Mouse (Mus musculus): Measurements from ENCODE around the gene 9330161L09Rik. TPM values are rescaled to one million over a fixed set of nuclear protein-coding genes. Genes with fewer than 3 reads are reported as not detected.

9330161L09Rik gene
- total RNA-seq, 1 experiment, result 2.1 TPM

DNA sequence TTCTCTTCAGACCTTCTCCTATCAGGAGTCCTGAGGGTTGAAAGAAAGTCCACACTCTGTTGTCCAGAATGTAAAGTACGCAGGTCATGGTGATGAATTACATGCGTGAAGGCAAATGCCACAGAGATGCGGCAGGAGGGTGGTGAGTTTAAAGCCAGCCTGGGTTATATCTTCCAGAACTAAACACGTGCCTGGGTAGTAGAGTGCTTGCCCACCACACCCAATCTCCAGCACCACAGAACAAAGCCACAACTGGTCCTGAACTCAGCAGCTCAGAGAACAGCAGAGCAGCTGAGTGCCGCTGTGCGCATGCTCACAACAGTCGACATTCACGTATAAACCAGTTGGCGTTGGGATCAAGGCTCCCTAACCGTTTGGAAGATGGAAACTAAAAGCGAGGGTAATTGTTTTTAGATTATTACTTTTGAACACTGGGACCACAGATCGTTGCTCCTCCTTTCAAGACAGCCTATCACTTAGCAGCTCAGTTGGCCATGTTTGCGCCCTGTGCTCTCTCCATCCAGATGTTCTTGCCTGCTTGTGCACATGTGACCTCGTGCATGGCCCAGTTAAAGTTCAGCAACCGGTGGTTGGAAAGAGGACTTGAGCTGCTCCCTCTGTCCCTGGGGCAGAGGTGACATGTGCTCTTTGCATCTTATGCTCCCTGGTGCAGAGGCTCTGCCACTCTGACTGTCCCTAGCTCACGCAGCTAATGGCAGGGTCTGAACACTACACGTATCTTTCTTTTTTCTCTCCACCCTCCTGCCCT is 45.9 kb downstream of the 9330161L09Rik start:
- Histone ChIP-seq H3K4me1 (ENCODE audit: control insufficient read depth in 2 of 2, insufficient read depth in 2 of 2, low read length in 2 of 2, poor library complexity in 1 of 2) (no peaks in the 10 kb centered on the region), H3K4me3 (ENCODE audit: insufficient read depth in 1 of 2, low read depth in 1 of 2, low read length in 2 of 2, poor library complexity in 1 of 2, severe bottlenecking in 1 of 2) (no peak overlapping the region), H3K9ac (ENCODE audit: insufficient read depth, low read depth, low read length, poor library complexity, severe bottlenecking) (no peak overlapping the region), H3K36me3 (ENCODE audit: control insufficient read depth, insufficient read depth, low read length, poor library complexity, severe bottlenecking) (no peaks in the 10 kb centered on the region), H3K9me3 (ENCODE audit: control insufficient read depth, insufficient read depth, low read depth, low read length) (no peaks in the 10 kb centered on the region), H3K27ac (ENCODE audit: insufficient read depth, low read depth, low read length, poor library complexity, severe bottlenecking) (no peak overlapping the region)
- TF ChIP-seq HCFC1 (IDR thresholded peaks at IDR 0.05; ENCODE audit: borderline replicate concordance, insufficient read depth, low read length), result no peak
- TF ChIP-seq ZC3H11A (IDR thresholded peaks at IDR 0.05; ENCODE audit: borderline replicate concordance, low read depth, low read length), result no peak
- TF ChIP-seq MAFK (IDR thresholded peaks at IDR 0.05; ENCODE audit: insufficient read depth, low read depth, low read length), result no peak
- TF ChIP-seq ZNF384 (IDR thresholded peaks at IDR 0.05; ENCODE audit: low read depth, low read length), result no peak
- DNase-seq (ENCODE audit: low read depth, low spot score), result no peak
- in situ Hi-C loops (cut with MboI; ENCODE audit: low sequenced_read_pairs in 2 of 2, unreplicated experiment in 2 of 2), result no loop called here

DNA sequence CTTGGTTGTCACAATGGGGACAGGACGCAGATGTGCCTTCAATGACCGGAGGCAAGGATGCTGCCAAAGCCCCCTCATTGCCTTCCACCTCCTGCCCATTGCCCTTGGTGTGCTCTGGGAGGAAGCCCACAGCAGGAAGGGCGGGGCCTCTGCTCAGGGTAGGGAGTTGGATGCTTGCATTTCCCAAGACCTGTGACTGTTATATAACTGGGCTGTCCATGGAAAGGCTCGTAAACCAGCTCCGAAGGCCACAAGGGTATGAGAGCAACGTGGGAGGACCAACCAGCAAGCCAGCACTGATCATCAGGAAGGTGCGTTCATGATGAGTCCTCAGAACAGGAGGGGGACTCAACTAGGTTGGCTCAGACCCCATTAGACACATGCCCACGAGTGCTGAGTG is 46.8 kb downstream of the 9330161L09Rik start:
- Histone ChIP-seq H3K4me3 (ENCODE audit: insufficient read depth in 1 of 2, low read depth in 1 of 2, low read length in 2 of 2, poor library complexity in 1 of 2, severe bottlenecking in 1 of 2) (no peak overlapping the region), H3K36me3 (ENCODE audit: control insufficient read depth, insufficient read depth, low read length, poor library complexity, severe bottlenecking) (no peaks in the 10 kb centered on the region), H3K4me1 (ENCODE audit: control insufficient read depth in 2 of 2, insufficient read depth in 2 of 2, low read length in 2 of 2, poor library complexity in 1 of 2) (no peaks in the 10 kb centered on the region), H3K9ac (ENCODE audit: insufficient read depth, low read depth, low read length, poor library complexity, severe bottlenecking) (no peak overlapping the region), H3K9me3 (ENCODE audit: control insufficient read depth, insufficient read depth, low read depth, low read length) (no peaks in the 10 kb centered on the region), H3K27ac (ENCODE audit: insufficient read depth, low read depth, low read length, poor library complexity, severe bottlenecking) (no peak overlapping the region)
- no peak for TF ChIP-seq CHD2 (IDR thresholded peaks at IDR 0.05; ENCODE audit: low read depth, low read length)
- TF ChIP-seq HCFC1 (IDR thresholded peaks at IDR 0.05; ENCODE audit: borderline replicate concordance, insufficient read depth, low read length), result no peak
- TF ChIP-seq ZNF384 (IDR thresholded peaks at IDR 0.05; ENCODE audit: low read depth, low read length), result no peak
- TF ChIP-seq MAFK (IDR thresholded peaks at IDR 0.05; ENCODE audit: insufficient read depth, low read depth, low read length), result no peak
- TF ChIP-seq ZC3H11A (IDR thresholded peaks at IDR 0.05; ENCODE audit: borderline replicate concordance, low read depth, low read length), result no peak
- in situ Hi-C loops (cut with MboI; ENCODE audit: low sequenced_read_pairs in 2 of 2, unreplicated experiment in 2 of 2), result no loop called here
- DNase-seq (ENCODE audit: low read depth, low spot score), result no peak

DNA sequence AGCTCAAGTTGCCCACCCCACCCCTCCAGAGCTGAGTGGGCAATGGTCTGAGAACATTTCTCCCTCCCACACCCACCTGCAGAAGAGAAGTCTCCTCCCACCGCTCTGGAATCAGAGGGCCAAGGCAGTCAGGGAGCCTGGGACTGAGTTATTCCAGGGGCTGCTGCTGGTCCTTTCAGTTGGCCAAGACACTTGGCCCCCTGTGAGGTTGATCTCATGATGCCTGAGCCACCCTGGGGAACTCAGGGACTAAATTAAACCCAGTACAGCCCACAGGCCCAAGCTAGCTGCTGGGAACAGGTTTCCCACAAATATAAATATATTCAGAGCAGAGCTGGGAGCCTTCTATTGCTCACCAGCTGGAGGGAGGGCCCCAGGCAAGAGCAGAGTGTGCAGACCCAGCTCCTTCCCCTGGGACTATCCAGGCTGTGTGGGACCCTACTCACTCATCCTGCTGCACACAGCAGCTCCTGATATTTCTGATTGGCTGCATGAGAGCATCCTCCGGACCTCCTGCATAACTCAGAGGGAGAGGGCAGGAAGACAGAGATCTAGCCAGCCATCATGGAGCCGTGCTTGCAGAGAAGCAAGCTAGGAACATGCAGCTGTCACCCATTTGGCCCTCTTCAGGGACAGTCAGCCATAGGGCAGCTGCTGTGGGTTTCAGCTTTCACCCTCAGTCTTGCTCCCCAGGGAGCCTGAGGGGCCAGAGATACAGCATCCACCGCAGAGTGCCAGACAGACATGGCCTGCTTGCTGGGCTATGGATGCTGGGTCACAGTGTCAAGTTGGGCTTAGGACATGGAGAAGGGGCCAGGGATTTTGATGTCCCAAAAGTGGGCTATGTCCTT is 48.4 kb downstream of the 9330161L09Rik start:
- H3K9ac ChIP-seq (ENCODE audit: insufficient read depth, low read depth, low read length, poor library complexity, severe bottlenecking), result no peak overlapping the region
- no peaks in the 10 kb centered on the region for H3K4me1 ChIP-seq (ENCODE audit: control insufficient read depth in 2 of 2, insufficient read depth in 2 of 2, low read length in 2 of 2, poor library complexity in 1 of 2)
- DNase-seq (ENCODE audit: low read depth, low spot score), result no peak
- H3K27ac ChIP-seq (ENCODE audit: insufficient read depth, low read depth, low read length, poor library complexity, severe bottlenecking), result no peak overlapping the region
- H3K4me3 ChIP-seq (ENCODE audit: insufficient read depth in 1 of 2, low read depth in 1 of 2, low read length in 2 of 2, poor library complexity in 1 of 2, severe bottlenecking in 1 of 2), result no peak overlapping the region
- H3K9me3 ChIP-seq (ENCODE audit: control insufficient read depth, insufficient read depth, low read depth, low read length), result no peaks in the 10 kb centered on the region
- TF ChIP-seq HCFC1 (IDR thresholded peaks at IDR 0.05; ENCODE audit: borderline replicate concordance, insufficient read depth, low read length) (no peak), CHD2 (IDR thresholded peaks at IDR 0.05; ENCODE audit: low read depth, low read length) (no peak), ZC3H11A (IDR thresholded peaks at IDR 0.05; ENCODE audit: borderline replicate concordance, low read depth, low read length) (no peak), MAFK (IDR thresholded peaks at IDR 0.05; ENCODE audit: insufficient read depth, low read depth, low read length) (no peak), ZNF384 (IDR thresholded peaks at IDR 0.05; ENCODE audit: low read depth, low read length) (no peak)
- in situ Hi-C loops (cut with MboI; ENCODE audit: low sequenced_read_pairs in 2 of 2, unreplicated experiment in 2 of 2), result no loop called here
- H3K36me3 ChIP-seq (ENCODE audit: control insufficient read depth, insufficient read depth, low read length, poor library complexity, severe bottlenecking), result no peaks in the 10 kb centered on the region

GRCm38 (mm10) chr12:103358216-103358615 is 49.4 kb downstream of the 9330161L09Rik start:
- Histone ChIP-seq H3K4me3 (ENCODE audit: insufficient read depth in 1 of 2, low read depth in 1 of 2, low read length in 2 of 2, poor library complexity in 1 of 2, severe bottlenecking in 1 of 2) (no peak overlapping the region), H3K4me1 (ENCODE audit: control insufficient read depth in 2 of 2, insufficient read depth in 2 of 2, low read length in 2 of 2, poor library complexity in 1 of 2) (no peaks in the 10 kb centered on the region), H3K9ac (ENCODE audit: insufficient read depth, low read depth, low read length, poor library complexity, severe bottlenecking) (no peak overlapping the region), H3K36me3 (ENCODE audit: control insufficient read depth, insufficient read depth, low read length, poor library complexity, severe bottlenecking) (no peaks in the 10 kb centered on the region), H3K27ac (ENCODE audit: insufficient read depth, low read depth, low read length, poor library complexity, severe bottlenecking) (no peak overlapping the region), H3K9me3 (ENCODE audit: control insufficient read depth, insufficient read depth, low read depth, low read length) (no peaks in the 10 kb centered on the region)
- TF ChIP-seq ZC3H11A (IDR thresholded peaks at IDR 0.05; ENCODE audit: borderline replicate concordance, low read depth, low read length) (no peak), CHD2 (IDR thresholded peaks at IDR 0.05; ENCODE audit: low read depth, low read length) (no peak), ZNF384 (IDR thresholded peaks at IDR 0.05; ENCODE audit: low read depth, low read length) (no peak), MAFK (IDR thresholded peaks at IDR 0.05; ENCODE audit: insufficient read depth, low read depth, low read length) (no peak), HCFC1 (IDR thresholded peaks at IDR 0.05; ENCODE audit: borderline replicate concordance, insufficient read depth, low read length) (no peak)
- in situ Hi-C loops (cut with MboI; ENCODE audit: low sequenced_read_pairs in 2 of 2, unreplicated experiment in 2 of 2), result no loop called here
- no peak for DNase-seq (ENCODE audit: low read depth, low spot score)

Other genes starting within 250 kb of the 9330161L09Rik start
- gene Prima1, start 165.7 kb downstream of the 9330161L09Rik start, total RNA-seq (2012; rRNA removed), result 0.63 and 0.85 TPM in 2 replicates
- not detected in 2 replicates for gene Fam181a, start 96.8 kb downstream of the 9330161L09Rik start, total RNA-seq (2012; rRNA removed)
- 0.27 TPM in 1 of 2 replicates, not detected in the other for gene Asb2, start 51.8 kb downstream of the 9330161L09Rik start, total RNA-seq (2012; rRNA removed)
- gene Otub2, start 19.1 kb downstream of the 9330161L09Rik start, total RNA-seq (2012; rRNA removed), result 4.8 and 7.0 TPM in 2 replicates
- 86.2 and 107 TPM in 2 replicates for gene Ddx24, start 18.0 kb upstream of the 9330161L09Rik start, total RNA-seq (2012; rRNA removed)
- 0.48 and 2.1 TPM in 2 replicates for gene Ifi27, start 26.4 kb upstream of the 9330161L09Rik start, total RNA-seq (2012; rRNA removed)
- 0.63 and 2.1 TPM in 2 replicates for gene Ifi27l2a, start 35.9 kb upstream of the 9330161L09Rik start, total RNA-seq (2012; rRNA removed)
- 0.58 TPM in 1 of 2 replicates, not detected in the other for gene Ifi27l2b, start 49.4 kb upstream of the 9330161L09Rik start, total RNA-seq (2012; rRNA removed)
- 1.2 and 1.7 TPM in 2 replicates for gene Ppp4r4, start 124.5 kb upstream of the 9330161L09Rik start, total RNA-seq (2012; rRNA removed)
- gene Serpina10, start 223.6 kb upstream of the 9330161L09Rik start, total RNA-seq (2012; rRNA removed), result not detected in 2 replicates
- gene Serpina6, start 249.4 kb upstream of the 9330161L09Rik start, total RNA-seq (2012; rRNA removed), result not detected in 2 replicates